Mouse (Mus musculus): ENCODE data around the gene Nsf.

Nsf gene

DNA sequence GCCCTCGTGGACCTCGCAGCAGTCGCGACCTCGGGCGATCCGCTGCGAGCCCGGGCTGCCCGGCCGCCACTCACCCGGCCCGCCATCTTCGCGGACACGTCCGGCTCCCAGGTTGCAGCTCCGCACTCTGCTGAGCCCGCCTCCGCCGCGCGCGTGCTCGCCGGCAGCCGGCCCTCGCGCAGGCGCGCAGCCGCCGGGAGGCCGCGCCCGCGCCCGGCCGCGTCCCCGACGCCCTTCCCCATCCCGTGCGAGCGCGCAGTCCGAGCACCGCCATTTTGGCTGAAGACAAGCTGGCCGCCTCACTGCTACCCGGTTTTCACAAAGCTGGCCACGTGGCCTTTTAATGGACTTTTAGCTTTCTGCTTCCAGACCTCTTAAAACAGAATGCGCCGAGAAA is at the start of gene Nsf:
Gene Nsf, minus strand, starts transcription at position 161 of the 397 bp plus-strand sequence.
- in situ Hi-C loops (cut with MboI; ENCODE audit: low pct_unique_long_range_greater_than_20kb in 1 of 2, low sequenced_read_pairs in 2 of 2, unreplicated experiment in 1 of 2), result no loop called here

DNA sequence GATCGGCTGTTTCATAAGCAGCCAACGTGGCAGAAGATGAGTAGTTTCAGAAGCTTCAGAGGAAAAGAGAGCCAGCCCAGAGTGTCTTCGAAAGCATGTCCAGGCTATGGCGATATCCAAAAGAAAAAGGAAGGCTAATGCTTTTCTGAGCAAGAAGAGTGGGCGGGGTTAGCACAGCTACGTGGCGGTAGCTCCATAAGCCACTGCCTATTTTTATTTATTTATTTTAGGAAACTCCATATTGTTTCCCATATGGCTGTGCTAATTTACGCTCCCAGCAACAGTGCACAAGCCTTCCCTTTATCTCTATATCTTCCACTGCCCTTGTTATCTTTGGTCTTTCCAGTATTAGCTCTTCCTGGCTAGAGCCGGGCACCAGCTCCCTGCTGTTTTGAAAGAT is 49.5 kb upstream of the Nsf start:
- in situ Hi-C loops (cut with MboI; ENCODE audit: low pct_unique_long_range_greater_than_20kb in 1 of 2, low sequenced_read_pairs in 2 of 2, unreplicated experiment in 1 of 2), result no loop called here

DNA sequence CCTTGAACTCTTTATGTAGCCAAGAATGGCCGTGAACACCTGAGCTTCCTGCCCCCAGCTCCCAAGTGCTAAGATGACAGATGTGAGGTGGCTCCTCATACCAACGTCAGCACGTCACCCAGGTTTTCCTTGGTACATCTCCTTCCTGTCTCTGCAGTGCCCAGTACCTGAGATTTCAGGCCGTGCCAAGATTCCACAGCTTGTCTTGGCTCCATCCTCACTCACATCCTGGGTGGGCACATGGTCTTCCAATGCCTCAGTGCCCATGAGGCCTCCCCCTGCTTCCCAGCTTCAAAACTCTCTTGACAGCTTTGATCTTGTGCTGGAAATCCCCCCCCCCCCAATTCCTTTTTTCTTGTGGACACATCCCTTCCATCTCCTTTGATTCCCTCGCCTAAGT is 48.3 kb upstream of the Nsf start:
- in situ Hi-C loops (cut with MboI; ENCODE audit: low pct_unique_long_range_greater_than_20kb in 1 of 2, low sequenced_read_pairs in 2 of 2, unreplicated experiment in 1 of 2), result no loop called here

DNA sequence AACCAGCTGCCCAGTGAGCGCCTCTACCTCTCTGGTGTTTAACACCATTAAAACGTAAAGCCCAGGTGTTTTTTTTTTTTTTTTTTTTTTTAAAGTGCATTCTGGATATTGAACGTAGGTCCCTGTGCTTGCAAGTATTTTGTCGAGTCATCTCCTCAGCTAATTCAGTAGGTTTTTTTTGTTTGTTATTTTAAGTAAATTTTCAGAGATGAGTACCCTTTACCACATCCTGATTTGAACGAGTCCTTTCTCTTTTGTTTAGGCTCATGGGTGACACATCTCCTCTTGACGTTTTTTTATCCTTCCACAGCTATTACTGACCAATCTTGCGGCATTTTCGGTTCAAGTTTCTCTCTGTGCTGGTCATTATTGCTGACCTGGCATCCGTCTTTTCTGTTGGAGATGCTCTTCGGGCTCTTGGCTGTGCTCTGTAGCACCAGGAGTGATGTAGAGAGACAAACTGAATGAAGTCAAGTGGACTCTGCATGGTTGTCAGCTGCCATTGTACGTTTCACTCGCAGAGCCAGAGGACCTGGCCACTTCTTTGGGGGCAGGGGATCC is 47.6 kb upstream of the Nsf start:
- in situ Hi-C loops (cut with MboI; ENCODE audit: low pct_unique_long_range_greater_than_20kb in 1 of 2, low sequenced_read_pairs in 2 of 2, unreplicated experiment in 1 of 2), result no loop called here

DNA sequence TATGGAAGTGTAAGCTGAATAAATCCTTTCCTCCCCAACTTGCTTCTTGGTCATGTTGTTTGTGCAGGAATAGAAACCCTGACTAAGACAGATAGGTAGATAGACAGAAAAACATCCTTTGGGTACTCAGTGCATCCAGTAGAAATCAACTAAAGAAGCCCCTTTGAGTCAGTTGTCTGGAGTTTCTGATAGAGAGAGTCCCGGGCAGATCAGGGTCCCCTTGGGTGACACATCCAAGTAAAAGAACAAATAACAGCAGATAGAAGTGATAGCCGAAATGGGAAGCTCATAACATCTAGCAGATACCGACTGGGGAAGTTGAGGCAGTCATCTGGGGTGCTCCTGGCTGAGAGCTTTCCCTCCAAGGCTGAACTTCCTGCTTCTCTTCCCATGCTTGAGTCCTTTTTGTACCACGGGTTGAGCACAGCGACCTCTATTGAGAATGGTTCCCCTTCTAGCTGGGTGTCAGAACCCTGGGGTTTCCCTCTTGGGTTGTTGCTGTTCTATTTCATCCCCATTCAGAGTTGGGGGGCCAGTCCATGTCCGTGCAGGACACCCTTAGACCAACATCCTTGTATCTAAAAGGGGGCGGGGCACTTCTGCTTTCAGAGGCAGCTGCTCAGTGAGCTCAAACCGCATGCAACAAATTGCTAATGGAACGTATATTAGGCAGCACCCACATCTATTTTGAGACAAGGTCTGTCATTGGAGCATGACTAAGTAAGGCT is 47.0 kb upstream of the Nsf start:
- in situ Hi-C loops (cut with MboI; ENCODE audit: low pct_unique_long_range_greater_than_20kb in 1 of 2, low sequenced_read_pairs in 2 of 2, unreplicated experiment in 1 of 2), result no loop called here

DNA sequence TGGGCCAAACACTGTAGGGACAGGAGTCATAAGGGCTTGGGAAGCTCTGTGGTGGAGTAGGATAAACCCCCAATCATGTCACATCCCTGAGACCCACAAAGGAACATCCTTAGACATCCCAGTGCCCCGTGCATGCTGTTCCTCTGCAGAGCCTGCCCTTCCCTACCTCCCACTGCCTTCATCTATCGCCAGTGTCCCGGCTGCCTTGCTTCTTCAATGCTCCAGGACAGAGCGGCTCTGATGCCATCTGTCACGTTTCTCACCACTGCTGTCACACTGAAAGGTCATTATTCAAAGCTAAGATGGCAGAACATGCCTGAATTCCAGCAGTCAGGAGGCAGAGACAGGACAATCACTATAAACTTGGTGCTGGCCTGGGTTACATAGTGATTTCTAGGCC is 44.9 kb upstream of the Nsf start:
- in situ Hi-C loops (cut with MboI; ENCODE audit: low pct_unique_long_range_greater_than_20kb in 1 of 2, low sequenced_read_pairs in 2 of 2, unreplicated experiment in 1 of 2), result loop anchor here (10.0 to 25.0 kb wide), 3 partner anchors 166 to 464 kb away; partner anchors contain the start of gene Kansl1 (in 1 of the 2)

DNA sequence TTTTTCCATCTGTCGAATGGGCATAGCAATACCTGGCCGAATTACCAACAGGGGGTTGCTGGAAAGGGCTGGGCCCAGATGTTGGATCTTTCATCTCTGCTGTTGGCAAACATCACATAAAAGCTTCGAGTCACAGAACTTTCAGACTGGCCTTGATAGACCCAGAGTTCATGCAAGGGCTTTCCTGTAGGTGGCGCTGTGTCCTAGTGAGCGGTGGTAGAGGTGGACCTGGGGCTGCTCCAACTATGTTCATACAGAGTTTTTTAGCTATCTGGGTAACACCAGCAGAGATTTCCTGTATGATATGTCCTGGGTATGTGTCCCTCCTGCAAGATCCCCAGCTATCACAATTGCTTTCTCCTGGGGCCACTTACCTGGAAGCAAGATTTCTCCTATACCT is 43.5 kb upstream of the Nsf start:
- in situ Hi-C loops (cut with MboI; ENCODE audit: low pct_unique_long_range_greater_than_20kb in 1 of 2, low sequenced_read_pairs in 2 of 2, unreplicated experiment in 1 of 2), result loop anchor here (10.0 to 25.0 kb wide), 3 partner anchors 167 to 465 kb away; partner anchors contain the start of gene Kansl1 (in 1 of the 2)

DNA sequence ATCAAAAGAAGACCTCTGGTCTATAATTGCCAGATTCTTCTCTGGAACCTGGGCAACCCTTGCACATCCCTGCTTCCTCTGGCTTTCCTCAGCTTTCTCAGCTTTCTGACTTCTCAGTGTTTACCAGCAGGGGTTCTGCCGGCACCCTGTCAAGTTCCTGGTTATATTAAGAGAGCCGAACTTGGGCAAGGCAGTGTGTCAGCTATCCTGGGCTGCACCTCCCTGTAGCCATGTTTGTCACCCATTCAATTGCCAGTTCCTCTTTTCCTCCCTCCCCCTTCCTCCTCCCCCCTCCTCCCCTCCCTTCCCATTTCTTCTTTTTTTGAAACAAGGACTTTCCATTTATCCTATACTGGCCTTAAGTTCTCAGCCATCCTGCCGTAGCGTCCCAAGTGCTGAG is 38.8 kb upstream of the Nsf start:
- in situ Hi-C loops (cut with MboI; ENCODE audit: low pct_unique_long_range_greater_than_20kb in 1 of 2, low sequenced_read_pairs in 2 of 2, unreplicated experiment in 1 of 2), result loop anchor here (5.0 to 25.0 kb wide), 4 partner anchors 172 to 470 kb away; partner anchors contain the start of genes Kansl1 (in 1 of the 2) and Sppl2c (in 1 of the 2)

DNA sequence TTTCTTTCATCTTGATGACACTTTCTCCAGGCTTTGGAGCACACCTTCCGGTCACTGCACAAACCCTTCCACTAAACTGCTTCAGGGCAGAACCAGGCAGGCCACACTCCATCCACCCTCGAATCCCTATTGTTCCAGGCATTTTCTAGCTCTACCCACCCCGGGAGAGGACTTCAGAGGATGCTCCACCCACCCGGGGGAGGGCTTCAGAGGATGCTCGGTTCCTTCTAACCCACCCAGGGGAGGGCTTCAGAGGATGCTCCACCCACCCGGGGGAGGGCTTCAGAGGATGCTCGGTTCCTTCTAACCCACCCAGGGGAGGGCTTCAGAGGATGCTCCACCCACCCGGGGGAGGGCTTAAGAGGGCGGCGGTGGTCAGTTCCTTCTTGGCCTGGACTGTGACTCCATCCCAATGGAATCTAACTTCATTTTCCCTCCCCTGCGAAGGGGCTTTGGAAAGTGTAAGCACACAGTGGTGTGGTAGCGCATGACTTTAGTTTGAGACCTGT is 36.2 kb upstream of the Nsf start:
- in situ Hi-C loops (cut with MboI; ENCODE audit: low pct_unique_long_range_greater_than_20kb in 1 of 2, low sequenced_read_pairs in 2 of 2, unreplicated experiment in 1 of 2), result loop anchor here (5.0 to 25.0 kb wide), 4 partner anchors 175 to 472 kb away; partner anchors contain the start of genes Kansl1 (in 1 of the 2) and Sppl2c (in 1 of the 2)

DNA sequence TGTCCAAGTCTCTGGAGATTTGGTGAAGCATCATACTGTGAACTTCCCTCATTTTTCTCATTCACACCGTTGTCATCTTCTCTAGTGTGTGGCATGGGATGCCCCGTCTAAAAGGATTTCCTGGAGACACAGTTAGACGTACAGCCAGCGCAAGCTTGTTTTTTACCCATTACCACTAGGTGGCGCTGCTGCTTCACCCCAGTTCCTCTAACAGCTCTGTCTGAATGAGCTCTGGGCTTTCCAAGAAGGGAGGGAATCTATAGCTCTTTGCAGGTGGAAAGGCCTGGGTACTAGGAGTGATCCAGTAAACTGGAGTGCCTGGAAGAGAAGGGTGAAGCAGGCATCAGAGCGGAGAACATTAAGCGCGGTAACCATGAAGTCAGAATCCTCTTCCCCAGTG is 33.6 kb upstream of the Nsf start:
- in situ Hi-C loops (cut with MboI; ENCODE audit: low pct_unique_long_range_greater_than_20kb in 1 of 2, low sequenced_read_pairs in 2 of 2, unreplicated experiment in 1 of 2), result loop anchor here in 1 of 2 experiments (25.0 kb wide), 1 partner anchor 475 kb away; the partner anchor contains the start of gene Kansl1

DNA sequence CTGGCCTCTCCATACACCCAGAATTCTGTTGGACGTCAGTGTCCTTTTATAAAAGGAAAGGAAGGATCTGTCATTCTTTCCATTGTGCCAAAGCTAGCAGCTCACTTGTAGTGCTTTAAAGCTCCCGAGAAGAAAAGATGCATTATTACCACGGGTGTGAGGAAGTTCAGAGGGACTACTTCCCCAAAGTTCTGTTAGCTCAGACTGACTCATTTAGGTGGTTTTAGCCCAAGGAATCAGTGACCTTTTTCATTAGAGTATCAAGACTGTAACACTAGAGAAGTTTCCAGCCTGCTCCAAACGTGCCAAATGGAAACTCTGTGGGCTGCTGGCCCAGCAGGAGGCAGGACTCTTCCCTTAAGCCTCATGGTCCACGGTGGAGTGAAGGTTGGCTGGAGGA is 30.2 kb upstream of the Nsf start:
- in situ Hi-C loops (cut with MboI; ENCODE audit: low pct_unique_long_range_greater_than_20kb in 1 of 2, low sequenced_read_pairs in 2 of 2, unreplicated experiment in 1 of 2), result loop anchor here in 1 of 2 experiments (25.0 kb wide), 1 partner anchor 478 kb away; the partner anchor contains the start of gene Kansl1

DNA sequence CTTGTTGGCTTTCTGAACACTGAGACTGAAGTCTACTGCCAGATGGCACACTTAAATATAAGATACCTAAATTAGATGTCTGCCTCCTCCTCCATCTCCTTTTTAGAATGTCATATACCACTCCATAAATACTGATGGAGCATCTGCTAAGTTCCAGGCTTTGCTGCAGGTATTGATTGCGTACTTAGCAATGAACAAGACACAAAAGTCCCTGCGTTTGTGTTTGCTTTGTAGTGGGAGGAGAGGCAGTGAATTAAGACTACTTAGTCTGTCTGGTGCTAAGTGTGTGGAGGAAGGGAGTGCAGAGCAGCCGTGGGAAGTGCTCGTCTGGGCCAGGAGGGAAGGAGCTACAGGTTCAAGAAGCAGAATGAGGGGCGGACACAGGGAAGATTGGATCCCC is 28.0 kb upstream of the Nsf start:
- in situ Hi-C loops (cut with MboI; ENCODE audit: low pct_unique_long_range_greater_than_20kb in 1 of 2, low sequenced_read_pairs in 2 of 2, unreplicated experiment in 1 of 2), result loop anchor here in 1 of 2 experiments (25.0 kb wide), 1 partner anchor 480 kb away; the partner anchor contains the start of gene Kansl1

DNA sequence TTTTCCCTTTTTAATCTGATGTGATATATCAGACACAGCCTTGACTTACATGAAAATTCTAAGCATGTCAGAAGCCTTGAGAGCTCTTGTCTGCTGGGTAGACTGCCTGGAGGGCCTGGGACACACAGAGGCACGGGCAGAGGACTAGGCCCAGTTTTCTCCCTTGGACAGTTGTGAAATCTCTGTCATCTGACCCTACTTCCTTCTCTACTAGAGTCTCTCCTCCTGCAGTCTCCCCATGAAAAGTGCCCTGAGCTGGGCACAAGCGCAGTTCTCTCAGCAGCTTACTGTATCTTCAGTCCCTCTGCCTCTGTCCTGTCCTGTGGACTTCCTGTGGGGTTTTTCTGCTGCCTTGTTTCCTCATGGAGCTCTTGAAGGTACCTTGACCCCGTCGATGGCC is 25.5 kb upstream of the Nsf start:
- in situ Hi-C loops (cut with MboI; ENCODE audit: low pct_unique_long_range_greater_than_20kb in 1 of 2, low sequenced_read_pairs in 2 of 2, unreplicated experiment in 1 of 2), result loop anchor here in 1 of 2 experiments (25.0 kb wide), 1 partner anchor 483 kb away; the partner anchor contains the start of gene Kansl1

DNA sequence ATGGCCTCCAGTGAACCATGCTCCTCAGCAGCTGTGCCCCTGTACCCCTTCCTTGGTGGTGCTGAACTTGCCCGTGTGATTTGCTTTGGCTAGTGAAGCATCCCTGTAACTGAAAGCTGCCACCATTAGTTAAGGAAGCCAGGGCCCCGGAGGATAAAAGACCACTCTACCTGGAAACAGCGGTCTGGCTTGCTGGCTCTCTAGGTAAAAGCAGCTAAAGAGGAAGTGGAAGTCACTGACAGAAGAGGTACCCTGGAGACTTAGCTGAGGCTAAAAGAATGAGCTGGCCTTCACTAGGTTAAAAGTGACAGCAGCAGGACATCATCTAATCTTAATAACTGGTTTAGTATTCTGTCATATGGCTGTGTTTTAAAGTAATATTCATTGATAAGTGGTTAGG is 17.0 kb upstream of the Nsf start:
- in situ Hi-C loops (cut with MboI; ENCODE audit: low pct_unique_long_range_greater_than_20kb in 1 of 2, low sequenced_read_pairs in 2 of 2, unreplicated experiment in 1 of 2), result no loop called here

DNA sequence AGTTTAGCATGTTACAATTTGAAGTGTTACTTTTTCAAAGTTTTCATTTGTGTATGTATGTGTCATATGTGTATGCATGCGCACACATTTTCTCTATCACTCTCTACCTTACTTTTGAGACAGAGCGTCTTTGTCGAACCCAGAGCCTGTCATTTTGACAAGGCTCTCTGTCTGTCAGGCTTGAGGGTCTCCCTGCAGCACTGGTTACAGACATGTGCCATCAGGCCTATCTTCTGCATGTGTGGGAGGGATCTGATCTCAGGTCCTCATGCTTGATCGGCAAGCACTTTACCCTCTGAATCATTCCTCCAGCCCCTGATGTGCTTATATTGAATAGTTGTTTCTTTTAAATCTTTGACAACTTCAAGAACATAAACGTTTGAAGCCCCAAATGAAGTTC is 15.4 kb upstream of the Nsf start:
- in situ Hi-C loops (cut with MboI; ENCODE audit: low pct_unique_long_range_greater_than_20kb in 1 of 2, low sequenced_read_pairs in 2 of 2, unreplicated experiment in 1 of 2), result no loop called here

DNA sequence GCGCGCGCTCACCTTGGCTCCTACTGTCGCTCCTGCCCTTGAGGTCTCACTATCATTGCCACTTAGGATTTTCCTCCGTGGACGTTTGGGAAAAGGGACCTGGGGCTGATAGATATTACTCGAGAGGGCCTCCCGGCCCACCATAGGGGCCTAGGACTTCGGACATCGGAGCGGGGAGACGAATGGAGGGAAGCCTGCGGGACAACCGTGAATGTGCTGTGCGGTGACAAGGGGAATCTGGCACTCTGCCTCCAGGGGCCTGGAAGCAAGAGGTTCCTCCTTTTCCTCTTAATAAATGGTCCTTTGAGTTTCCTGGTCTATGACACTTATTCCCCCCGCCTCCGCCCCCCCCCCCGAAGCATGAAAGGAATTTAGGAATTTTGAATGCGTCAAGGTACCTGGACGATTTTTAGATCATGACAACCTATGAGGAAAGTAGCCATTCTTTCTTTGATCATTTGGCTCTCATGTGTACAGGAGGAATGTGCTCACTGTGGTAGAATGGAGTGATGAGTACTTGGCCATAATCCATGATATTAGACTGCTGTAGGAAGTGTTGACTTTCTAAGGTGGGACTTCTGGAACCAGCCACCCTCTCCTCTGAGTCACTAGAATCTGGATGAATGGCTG is 13.4 kb upstream of the Nsf start:
- in situ Hi-C loops (cut with MboI; ENCODE audit: low pct_unique_long_range_greater_than_20kb in 1 of 2, low sequenced_read_pairs in 2 of 2, unreplicated experiment in 1 of 2), result no loop called here

DNA sequence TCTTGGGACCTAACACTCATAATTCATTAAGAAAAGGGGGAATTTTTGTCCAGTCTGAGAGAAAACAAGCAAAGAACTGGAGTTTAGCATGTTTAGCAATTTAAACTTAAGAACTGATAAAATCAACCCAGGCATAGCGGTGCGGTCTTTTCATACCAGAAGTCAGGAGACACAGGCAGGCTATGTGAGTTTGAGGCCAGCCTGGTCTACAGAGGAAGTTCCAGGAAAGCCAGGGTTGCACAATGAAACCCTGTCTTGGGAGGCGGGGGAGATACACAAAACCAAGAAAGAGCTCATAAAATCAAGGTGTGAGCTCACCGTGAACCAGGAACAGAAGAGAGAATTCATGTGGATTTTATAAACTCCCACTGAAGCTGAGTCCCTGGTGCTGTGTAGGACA is 3.0 kb upstream of the Nsf start:
- in situ Hi-C loops (cut with MboI; ENCODE audit: low pct_unique_long_range_greater_than_20kb in 1 of 2, low sequenced_read_pairs in 2 of 2, unreplicated experiment in 1 of 2), result no loop called here

DNA sequence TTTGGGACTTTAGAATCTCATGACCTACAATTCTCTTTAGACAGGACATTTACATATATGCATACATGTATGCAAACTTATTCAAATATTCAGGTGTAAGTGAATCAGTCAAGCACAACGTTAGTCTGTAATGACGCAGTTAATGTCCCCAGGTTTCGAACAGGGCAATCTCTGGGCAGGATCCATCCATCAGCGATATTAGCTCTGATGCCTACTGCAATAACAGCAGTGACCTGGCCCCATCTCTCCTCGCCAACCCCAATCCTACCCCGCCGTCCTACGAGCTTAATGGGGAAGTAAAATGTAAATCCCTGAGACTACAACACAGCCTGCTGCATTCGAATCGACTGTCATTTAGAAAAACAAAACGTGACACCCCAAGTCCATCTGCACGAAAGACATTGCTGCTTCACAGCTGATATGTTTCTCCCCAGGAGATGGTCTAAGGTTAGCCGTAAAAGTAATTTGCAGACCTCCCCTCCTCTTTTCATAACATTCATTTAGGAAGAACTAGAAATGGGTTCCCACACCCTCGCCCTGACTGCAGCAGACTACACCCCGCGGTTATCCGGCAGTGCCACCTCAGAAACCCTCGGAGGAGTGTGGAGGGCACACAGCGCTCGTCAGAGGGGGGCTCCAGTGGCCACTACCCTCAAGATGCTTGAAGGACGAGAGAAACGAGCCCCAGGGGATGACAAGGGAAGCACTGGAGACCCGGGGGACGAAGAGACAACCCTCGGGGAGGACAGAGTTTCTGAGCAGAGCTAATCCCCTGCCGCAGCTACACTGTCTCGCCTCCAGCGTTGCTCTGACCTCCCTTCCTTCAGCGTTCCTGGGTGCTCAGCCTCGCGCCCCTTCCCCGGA is 592 bp downstream of the Nsf start:
- in situ Hi-C loops (cut with MboI; ENCODE audit: low pct_unique_long_range_greater_than_20kb in 1 of 2, low sequenced_read_pairs in 2 of 2, unreplicated experiment in 1 of 2), result no loop called here
